In the genomic region with DNA sequence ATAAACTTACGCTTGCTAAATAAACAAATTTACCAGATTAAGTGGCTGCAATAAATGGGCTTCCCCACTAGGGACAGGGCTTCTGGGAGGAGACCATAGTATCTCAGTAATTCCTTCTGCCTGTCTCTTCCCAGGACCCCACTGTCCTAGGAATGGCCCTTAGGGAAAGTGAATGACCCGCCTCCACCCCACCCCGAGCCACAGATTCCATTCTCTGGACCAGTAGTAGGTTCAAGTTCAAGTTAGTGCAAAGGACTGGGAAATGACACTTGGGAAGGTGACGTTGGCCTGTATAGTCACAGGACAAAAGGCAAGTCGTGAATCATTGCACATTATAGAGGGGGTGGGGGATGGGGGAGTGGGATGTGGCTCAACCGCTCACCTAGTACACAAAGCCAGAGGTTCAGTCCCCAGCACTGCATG, we compare ENCODE assay signal across 1 mouse cellular context.
TF ChIP-seq lines count a peak whose summit lies in the region.

No protein-coding gene starts in this region.

TF ChIP-seq in MEL, 35 proteins besides CTCF, POLR2A, EP300 and RAD21 (continued from another document):
- no peak for TF ChIP-seq ZKSCAN1 (IDR thresholded peaks at IDR 0.05; ENCODE audit: low read depth, low read length)
- TF ChIP-seq CHD2 (IDR thresholded peaks at IDR 0.05; ENCODE audit: low read length) = no peak
- TF ChIP-seq RCOR1 (IDR thresholded peaks at IDR 0.05; ENCODE audit: low read depth, low read length) = no peak
- no peak for TF ChIP-seq MAFK (IDR thresholded peaks at IDR 0.05; ENCODE audit: borderline replicate concordance, low read depth, low read length)
- TF ChIP-seq SIN3A (IDR thresholded peaks at IDR 0.05; ENCODE audit: low read length) = no peak
- 0 out of 2 replicates have a peak, but pooled peaks have one; percentile 2 for TF ChIP-seq TCF12 (IDR thresholded peaks at IDR 0.05; ENCODE audit: low read depth, low read length)
- TF ChIP-seq TBP (IDR thresholded peaks at IDR 0.05; ENCODE audit: low read depth, low read length) = peak; percentile 7
